Mouse (Mus musculus): ENCODE results near the gene Zfpm1.

Zfpm1 gene

DNA sequence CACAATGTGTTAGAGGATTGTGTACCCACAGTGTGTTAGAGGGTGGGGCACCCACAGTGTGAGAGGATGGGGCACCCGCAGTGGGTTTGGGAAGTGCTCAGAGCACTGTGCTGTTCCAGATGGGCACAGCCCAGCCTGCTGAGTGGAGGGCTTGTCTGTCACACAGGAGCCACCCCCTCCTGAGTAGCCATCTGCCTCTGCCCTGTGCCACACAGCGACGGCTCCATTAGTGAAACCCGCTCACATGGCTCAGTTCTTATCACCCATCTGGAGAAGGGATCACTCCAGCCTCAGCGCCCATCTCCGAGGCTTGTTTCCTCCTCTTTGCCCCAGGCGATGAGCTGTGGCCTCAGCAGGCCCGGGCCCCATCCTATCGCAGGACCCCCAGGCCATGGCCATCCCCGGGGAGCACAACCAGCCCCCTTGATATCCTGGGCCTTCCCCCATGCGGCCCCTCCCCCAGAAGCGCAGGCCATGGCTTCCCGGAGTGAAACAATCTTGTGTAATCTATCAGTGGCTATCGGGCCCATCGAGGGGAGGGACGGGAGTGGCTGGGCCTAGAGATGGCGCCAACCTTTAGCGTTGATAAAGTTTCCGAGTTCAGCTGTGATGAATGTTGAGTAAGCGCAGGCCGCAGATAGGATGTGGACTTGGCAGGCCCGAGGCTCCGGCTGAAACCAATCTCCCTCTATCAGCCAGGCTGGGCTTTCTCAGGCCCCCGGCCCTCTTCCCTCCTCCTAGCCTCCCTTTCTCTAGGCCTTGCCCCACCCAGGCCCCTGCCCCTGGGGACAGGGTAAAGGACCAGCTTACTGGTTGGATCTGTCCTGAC, 14.4 kb downstream of the Zfpm1 start:
- WGBS: 68% methylated on average over 24 of the region's 24 CpGs

DNA sequence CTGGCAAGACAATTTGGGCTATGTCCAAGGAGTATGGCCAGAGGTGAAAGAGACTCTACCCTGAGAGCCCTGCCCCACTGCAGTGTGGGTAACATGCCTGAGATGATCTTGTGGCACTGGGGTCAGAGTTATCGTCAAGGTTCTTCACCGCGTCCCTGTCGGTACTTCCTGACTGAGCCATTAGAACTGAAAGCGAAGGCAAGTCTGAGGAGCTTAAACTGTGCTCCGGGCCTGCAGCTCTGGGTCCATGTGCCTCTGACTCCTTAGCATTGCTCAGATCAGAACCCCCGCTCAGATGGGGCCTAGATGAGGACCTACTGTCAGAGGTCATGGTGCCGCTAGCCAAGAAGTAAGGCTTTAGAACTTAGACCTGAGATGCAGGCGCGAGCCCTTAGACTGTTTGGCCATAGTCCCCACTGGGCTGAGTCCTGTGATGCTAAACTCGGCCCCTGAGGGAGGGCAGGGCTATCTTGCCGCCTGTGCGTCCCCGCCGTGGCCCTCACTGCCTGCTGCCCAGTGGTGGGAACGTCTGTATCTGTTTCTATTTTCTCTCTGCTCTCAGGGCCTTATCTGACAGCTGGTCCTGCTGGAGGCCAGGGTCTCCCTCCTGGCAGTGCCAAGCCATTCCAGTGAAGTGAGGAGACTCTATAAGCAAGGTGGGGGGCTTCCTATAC, 17.8 kb downstream of the Zfpm1 start:
- 86% methylated on average over 16 of the region's 16 CpGs for WGBS

DNA sequence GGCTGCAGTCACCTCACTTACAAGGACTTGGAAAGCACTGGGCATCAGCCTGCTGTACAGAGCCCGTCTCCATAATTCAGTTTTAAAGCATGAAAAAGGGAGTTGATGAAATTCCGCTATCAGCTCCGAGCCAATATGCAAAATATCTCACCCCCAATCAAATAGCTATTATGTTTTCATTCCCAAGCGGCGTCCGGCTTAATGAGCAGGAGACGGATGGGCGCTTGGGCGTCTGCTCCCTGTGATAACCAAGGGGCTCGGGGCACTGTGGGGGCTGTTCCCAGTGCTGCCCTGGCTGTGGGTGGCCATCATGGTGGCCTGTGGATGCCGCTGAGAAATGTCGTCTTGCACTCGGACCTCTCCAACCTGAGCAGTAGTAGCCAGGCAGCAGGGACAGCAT, 19.1 kb downstream of the Zfpm1 start:
- 76% methylated on average over 13 of the region's 13 CpGs for WGBS

DNA sequence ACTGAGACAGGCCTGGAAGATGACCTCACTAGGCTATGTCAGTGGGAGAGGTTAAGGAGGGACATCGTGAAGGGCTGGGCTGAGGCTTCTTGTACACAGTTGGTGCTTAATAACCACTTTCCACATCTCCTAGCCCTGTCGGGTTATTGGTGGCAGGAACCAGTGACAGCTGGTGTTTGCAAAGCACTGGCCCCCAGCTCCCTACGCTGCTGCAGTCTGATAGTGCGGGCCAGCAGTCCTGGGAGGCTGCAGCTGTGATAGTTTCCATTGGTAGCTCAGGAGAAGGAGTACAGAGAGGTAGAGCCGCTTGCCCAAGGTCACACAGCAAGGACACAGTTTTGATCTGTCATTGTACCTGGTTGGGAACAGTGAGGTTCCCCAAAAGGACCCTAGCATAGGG, 19.9 kb downstream of the Zfpm1 start:
- 77% methylated on average over 5 of the region's 5 CpGs for WGBS

DNA sequence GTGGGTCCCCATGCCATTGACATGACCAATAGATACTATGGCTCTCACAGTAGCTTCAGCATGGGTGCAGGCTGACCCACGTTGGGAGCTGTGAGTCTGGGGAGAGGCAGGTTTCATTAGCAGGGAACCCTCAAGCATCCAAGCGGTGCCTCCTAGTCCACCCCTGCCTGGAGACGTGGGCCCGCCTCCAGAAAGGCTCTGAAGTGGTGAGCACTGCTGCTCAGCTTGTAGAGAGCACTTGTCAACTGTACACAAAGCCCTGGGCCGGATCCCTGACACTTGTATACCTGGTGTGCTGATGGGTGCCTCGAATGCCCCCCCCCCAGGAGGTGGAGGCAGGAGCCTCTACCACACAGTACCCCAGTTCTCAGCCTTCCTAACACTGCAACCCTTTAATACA, 21.5 kb downstream of the Zfpm1 start:
- 78% methylated on average over 6 of the region's 6 CpGs for WGBS

DNA sequence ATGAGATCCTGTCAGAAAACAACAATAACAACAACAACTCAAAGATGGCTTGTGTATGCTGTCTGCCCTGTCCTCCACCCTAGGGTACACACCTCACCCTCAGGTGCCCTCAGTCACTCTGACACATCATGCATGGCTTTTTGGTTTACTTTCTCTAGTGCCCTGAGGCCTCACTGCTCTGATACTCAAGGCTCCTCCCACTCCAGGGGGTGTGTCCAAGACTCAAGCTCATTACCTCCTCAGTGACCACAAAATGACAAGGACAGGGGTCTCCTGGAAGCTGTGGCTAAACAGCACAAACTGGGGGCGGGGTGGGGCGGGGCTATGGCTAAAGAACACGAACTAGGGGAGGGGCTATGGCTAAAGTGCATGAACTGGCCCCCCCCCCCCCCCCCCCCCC, 22.1 kb downstream of the Zfpm1 start:
- 44% methylated on average over 3 of the region's 3 CpGs for WGBS

DNA sequence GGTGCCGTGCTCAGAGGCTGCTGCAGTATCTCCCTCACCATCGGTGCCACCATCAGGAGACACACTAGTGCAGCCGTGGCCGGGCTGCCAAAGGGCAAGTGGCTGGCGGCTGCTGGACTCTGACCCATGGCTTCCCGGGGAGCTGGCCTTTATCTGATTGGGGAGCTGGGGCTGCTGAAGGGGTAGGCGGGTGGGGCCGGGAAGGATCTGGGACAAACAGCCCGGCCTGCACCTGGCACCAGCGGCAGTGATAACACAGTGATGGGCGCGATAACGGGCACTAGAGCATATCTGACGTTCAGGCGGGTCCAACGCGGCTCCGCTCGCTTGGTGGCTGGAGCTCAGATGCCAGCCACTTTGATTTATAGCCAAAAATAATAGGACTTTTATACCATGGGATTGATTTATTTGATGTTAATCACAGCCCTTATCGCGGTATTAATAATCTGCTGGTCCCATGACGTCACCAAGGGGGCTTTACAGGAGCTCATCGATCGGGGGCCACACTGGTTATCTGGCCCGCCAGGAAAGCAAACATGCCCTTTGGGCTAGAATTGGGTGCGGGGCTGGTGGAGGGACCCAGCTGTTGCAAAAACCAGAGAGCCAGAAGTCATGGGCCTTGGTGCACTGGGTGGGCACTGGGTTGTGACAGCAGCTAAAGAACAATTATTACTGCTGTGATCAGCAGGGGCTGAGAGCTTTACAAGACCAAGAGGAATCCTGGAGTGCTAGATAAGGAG, 24.9 kb downstream of the Zfpm1 start:
- 86% methylated on average over 26 of the region's 26 CpGs for WGBS

DNA sequence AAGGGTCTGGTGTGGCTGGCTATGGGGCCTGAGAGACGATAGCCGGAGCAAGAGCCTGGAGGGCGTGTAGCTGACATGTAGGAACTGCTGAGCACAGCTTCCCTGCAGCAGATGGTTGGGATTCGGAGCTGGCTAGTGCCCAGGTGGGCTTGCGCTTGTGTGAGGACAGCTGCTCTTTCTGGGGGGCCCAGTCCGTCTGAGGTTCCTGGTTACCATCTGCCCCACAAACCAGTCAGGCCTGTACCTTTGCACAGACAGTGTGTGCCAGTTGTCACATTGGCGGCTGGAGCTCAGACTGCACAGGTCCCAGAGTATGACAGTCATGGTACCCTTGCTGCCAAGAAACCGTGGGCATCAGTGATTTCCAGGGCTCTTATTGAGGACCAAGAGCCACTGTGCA, 25.9 kb downstream of the Zfpm1 start:
- 80% methylated on average over 8 of the region's 8 CpGs for WGBS

DNA sequence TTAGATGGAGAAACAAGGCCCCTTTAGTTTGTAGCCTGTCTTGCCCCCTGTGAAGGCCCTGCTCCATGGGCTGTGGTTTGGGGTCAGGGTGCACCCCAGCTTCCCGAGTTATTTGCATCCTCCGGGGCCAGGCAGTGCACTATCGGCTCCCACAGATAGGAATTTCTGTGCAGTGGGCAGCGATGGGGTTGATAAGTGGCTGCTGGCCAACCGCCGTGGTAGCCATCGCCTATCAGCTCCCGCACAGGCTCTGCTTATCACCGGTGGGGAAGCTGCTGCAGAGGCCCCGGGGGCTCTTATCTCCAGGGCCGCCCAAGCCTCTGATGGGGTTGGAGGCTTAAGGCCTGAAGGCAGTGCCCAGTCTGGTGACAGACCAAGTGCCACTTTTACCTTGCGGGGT, 27.3 kb downstream of the Zfpm1 start:
- 86% methylated on average over 12 of the region's 12 CpGs for WGBS

DNA sequence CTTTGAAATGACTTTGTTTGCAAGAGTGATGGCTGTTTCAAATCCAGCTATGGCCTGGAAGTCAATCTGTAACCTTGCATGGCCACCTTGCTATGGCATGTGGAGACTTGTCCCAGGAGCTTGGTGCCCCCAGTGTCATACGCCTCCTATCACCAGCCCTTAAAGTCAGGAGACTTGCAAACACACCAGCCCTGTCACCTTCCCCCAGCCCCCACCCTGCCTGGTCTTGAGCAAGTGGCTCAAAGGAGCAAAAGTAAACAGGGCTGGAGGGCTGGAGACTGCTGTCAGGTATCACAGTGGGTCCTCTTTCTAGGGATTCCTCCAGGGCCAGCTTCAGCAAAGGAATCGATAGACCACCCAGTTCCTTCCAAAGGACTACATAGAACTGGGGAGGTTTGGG, 29.2 kb downstream of the Zfpm1 start:
- 98% methylated on average over 2 of the region's 2 CpGs for WGBS

DNA sequence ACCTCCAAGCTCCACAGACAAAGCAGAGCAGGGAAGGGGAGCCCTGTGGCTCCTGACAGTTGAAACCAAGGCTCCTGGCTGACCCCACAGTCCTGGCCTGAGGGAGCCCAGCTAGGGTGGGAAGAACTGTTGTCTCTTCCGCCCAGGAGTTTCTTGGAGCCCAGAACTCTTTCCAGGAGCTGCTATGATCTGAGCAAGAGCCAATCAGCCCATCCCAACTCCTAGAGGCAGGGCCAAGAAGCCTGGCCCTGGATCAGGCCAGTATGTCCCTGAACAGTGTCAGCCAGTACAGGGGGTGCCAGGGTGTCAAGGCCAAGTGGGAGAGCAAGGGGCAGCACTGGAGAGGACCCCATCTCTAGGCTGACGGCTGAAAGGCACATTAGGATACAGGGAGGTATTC, 30.6 kb downstream of the Zfpm1 start:
- 84% methylated on average over 2 of the region's 2 CpGs for WGBS

DNA sequence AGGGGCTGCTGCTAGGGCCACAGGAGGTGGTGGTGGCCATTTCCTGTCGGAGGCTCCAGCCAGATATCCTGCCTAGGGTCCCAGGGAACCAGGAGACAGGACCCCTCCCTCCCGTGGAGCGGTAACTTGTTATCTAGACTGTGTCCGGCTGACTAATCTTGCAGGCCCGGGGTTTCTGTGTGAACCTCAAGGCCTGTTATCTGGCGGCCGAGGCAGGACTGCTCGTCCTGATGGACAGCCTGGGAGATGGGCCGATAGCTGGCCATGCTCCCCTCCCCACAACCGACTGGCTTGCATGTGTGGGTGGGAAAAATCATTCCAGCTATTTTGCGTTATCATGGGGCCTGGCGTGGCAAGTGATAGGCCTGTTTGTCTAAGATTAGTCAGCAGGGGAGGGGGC, 31.4 kb downstream of the Zfpm1 start:
- 91% methylated on average over 12 of the region's 12 CpGs for WGBS

DNA sequence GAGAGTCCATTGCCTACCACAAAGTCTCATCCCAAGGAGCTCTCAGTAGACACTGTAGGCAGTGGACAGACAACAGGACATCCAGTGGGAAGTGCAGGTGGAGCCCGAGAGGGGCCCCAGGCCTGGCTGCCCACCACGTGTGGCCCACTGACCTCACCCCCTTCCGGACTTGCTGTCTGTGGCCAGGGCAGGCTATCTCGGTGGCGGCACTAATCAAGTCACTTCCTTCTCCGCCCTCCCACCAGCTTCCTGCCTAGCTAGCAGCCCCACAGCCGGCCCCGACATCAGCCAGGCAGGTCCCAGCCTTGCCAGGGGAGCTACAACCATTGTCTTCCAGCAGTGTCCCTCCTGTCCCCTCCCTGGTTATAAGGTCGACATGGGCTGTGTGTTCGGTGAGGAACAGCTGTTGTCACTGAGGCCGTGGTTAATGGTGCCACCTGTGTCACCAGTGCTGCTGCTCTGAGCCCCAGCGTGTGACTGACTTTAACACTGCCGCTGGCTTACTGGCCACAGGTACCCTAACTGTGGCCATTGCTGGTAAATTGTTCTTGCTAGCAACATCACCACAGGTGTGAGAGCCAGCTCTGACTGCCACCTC, 33.1 kb downstream of the Zfpm1 start:
- 74% methylated on average over 13 of the region's 13 CpGs for WGBS

DNA sequence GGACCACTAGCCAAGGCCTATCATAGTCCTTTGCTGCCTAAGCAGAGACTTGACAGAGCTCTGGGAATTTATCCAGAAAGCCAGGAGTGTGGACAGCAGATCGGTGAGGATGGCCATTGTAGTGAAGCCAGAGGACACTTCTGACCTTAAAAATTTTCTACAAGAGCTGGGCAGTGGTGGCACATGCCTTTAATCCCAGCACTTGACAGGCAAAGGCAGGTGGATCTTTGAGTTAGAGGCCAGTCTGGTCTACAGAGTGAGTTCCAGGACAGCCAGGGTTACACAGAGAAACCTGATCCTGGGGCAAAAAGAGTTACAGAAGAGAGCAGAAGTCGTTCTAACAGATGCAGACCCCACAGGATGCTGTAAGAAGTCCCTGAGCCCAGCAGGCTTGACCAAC, 34.5 kb downstream of the Zfpm1 start:
- WGBS: 77% methylated on average over 2 of the region's 2 CpGs

DNA sequence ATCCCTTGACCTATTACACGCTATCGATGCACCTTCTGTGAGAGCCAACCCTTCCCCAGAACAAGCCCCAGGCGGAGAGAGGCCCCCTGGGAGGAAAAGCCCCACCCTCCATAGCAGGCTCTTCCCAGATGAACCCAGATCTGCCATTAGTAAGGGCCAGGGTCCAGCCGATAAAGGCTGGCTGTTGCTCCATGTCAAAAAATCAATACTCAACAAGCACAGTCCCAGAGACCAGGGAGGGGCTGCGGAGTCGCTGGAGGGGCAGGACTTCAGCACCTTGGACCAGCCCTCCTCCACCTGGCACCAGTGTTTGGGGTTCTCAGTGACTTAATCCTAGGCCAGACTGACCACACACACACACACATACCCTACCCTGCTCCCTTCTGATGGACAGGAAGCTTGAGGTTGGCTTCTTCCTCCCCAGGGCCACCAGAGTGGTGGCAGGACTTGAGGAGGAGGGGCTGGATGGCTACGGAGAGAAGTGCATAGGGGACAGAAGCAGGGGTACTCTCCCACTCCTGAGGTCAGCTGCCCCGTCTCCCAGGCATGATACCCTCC, 36.1 kb downstream of the Zfpm1 start:
- WGBS: 69% methylated on average over 8 of the region's 8 CpGs

DNA sequence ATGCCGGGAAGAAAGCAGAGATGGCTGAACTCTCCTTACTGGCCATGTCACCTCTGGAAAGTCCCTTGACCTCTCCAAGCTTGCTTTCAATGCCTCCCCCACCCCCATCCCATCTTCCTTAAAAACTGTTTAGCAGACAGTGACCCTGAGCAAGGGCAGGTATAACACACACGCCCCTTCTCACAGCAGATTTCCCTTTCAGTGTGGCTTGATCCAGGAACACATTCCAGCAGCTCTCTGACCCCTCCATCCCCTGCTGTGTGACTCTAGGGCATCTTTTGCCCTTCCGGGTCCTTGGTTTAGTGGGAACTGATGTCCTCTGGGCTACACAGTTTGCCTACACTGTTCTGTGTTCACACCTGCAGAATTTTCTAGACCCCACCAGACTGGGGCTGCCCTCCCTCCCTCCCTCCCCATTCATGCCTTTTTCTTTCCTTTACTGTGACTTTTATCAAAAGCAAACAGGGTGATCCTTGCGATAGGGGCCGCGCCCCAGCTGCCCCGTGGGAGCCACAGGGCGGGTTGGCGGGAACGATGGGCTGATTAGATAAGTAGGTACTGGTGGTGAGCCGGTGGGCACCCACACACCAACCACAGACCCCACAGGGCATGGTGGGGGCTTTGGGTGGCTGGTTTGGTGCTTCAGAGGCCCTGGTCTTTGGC, 37.2 kb downstream of the Zfpm1 start:
- WGBS: 92% methylated on average over 11 of the region's 11 CpGs

DNA sequence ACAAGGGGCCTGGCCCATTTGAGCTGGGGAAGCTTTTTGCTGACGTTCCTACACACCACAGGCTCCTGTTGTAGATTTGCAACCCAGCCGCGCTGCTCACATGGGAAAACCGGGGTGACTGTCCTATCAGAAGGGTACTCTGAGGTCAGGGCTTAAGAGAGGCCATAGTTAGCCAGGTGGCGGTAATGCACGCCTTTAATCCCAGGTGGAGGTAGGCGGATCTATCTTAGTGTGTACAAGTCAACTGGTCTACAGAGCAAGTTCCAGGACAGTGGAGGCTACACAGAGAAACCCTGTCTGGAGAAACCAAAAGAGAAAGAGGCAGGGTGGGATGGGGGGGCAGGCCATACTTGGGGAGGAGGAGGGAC, 37.8 kb downstream of the Zfpm1 start:
- WGBS: 84% methylated on average over 7 of the region's 7 CpGs

DNA sequence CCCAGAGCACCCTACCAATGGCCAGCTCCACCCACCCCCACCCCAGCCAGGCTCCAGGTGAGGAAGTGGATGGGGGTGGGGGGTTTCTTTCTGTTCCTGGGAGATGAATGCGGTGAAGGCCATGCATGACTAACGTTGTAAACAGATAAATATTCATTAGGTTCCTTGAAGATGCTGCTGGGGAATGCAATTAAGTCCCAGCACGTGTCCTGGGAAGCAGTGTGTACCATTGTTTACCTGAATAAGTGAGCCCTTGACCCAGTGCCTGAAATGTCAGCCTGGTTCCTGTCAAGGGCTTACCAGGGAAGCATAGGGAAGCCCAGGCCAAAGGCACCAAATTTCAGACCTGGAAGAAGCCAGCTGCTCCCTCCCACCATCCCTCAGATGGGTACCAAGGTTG, 38.6 kb downstream of the Zfpm1 start:
- 44% methylated on average over 3 of the region's 3 CpGs for WGBS

DNA sequence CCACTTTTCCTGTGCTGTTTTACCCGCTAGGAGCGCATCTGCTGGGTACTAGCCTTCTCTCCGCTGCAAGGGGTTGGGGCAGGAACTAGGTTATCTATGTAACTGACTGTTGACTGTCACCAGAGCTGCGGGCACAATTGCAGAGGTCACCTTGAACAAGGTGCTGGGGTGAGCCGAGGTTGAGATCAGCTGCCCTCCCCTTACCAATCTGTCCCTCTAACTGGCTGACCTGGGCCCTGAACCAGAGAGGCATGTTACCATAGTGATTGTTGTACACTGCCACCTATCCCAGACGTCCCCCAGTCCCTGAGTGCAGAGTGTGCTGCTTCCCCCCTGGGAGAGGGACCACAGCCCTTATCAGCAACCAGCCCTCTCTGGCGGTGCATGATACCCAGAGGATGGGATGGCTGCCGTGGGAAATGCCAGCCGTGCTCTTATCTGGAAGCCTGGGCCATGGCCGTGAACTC, 39.5 kb downstream of the Zfpm1 start:
- 92% methylated on average over 10 of the region's 10 CpGs for WGBS

DNA sequence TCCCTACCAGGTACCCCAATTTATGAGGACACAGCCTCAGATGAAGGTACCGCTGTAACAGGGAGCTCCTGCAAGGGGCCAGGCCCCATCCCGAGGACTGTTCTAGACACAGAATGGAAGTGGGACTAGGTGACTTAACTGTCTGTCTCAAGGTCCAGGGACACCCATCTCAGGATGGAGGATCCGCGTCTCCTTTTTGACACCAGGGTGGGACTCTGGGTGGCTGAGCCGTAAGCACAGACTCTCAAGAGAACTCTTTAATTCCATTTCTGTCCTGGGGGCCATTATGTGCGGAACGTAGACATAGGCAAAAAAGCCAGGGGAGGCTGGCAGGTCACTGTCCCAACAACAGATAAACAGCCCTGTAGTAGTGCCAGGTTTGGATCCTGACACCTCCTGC, 40.2 kb downstream of the Zfpm1 start:
- 95% methylated on average over 7 of the region's 7 CpGs for WGBS

DNA sequence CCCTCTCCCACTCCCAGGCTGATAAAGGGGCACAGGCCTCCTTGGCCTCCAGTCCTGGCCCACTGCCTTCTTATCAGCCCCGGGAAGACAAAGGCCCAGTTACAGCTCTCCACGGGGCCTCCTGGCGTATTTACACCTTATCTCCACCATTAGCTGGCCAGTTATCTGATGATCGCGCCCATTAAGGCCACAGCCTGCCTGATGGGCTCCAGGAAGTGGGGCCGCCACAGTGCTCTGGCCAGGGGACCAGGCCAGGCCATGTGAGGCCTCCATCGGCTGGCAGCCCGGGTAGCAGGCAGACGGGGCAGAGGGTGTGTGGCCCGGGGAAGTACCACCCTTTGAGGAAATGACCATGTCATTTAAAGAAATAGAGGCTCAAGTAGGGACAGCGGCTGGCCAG, 40.9 kb downstream of the Zfpm1 start:
- 66% methylated on average over 11 of the region's 11 CpGs for WGBS
